Mouse (Mus musculus) 3134 (cell line): ENCODE results near the gene Gpr88.

Experiments
- DNase-seq: peaks from one replicate; pipeline ENCODE4 v3.0.0-alpha.2; 2011; ENCODE audit warnings: low spot score; ENCODE audit not compliant: insufficient read length; ENCODE audit errors: extremely low read depth

The Gpr88 gene

DNA sequence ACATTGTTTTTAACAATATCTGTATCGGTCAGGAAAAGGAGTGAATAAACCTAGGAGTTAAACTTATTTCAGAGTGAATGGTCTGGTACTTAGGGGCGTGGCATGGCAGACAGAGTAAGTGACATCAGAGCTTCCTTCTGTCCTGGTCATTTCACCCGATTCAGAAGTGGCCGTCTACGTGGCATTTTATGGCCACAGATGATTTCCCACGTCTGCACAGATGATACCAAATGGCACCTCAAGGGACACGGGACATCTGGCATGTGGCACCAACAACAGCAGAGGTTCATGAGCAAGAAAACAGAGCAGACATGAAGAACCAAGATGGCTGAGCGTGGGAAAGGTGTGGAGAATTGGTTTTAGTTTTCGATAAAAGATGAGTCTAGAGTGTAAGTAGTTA, 48.7 kb downstream of the Gpr88 start:
- DNase-seq = no peak

DNA sequence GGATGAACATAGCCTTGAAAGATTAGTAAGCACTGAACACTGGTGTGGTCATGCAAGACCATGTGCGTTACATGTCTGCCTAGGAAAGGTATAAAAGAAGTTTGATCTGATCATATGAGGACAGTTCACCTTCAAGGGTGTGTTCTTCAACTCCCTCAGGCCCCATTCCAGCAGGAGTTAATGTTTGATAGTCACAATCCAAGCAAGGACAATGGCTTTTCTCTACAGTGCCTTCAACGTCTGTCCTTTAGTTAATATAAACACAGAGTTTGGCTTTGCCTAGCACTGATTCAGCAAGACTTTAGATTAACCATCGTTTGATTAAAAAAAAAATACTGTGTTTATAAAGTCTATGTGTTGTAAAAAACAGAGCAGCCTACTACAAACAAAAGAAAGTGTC, 49.4 kb downstream of the Gpr88 start:
- DNase-seq = no peak

DNA sequence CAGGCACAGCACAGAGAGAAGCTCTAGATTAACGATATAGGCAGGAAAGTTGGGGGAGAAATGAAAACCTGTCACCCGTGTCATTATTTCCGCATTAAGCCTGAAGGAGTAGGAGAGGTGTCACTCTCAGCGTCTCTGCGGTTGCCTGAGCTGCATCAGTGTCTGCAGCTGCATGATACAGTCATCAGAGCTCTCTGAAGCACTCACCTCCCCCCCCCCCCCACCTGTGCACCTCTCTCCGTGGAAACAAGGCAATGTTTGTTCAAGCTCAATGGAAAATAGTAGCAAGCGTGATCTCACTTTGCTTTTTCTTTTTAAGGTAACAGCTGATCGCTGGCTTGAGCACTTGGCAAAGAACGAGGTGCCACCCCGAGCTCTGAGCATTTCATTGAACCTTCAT, 53.2 kb downstream of the Gpr88 start:
- DNase-seq = no peak
